Comparison of ENCODE assay signal across 7 mouse cellular contexts in the genomic region with DNA sequence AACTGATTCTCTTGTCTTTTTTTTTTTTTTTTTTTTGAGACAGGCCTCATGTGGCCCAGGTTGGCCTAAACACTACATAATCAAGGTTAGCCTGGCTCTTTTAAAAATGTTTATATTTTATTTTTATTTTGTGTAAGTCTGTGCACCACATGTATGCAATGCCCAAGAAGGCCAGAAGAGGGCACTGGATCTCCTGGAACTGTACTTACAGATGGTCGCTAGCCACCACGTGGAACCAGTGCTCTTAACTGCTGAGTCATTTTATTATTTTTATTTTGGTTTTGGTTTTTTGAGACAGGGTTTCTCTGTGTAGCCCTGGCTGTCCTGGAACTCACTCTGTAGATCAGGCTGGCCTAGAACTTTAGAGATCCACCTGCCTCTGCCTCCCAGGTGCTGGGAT. TPM values are rescaled to one million over a fixed set of nuclear protein-coding genes. Genes with fewer than 3 reads are reported as not detected.
DNase-seq lines count a peak whose midpoint lies in the region.

No protein-coding gene starts in this region.

- peak; percentile 66 for DNase-seq in kidney, adult 18-20 months
- DNase-seq in kidney, postnatal 14 days = no peak
- peak; percentile 37 to 61 for DNase-seq in CD8-positive naive resting alpha-beta T cell, adult 2 months (ENCODE audit: low read depth in 2 of 2, low spot score in 2 of 2)
- DNase-seq in WW6 (ENCODE audit: low read depth, low spot score) = peak; percentile 61
- DNase-seq in kidney, postnatal 4 days = peak; percentile 75 to 79
- DNase-seq in spleen, postnatal 4 days (ENCODE audit: low spot score in 2 of 2) = peak; percentile 72 to 87
- DNase-seq in left cerebral cortex, adult 8-10 months (ENCODE audit: low spot score in 2 of 2) = no peak

RNA-seq across cellular contexts. Expression of gene Zfp710, which starts 13.1 kb away (rescaled TPM):
- 10 to 100 TPM; 20.9 to 22.8 (median 21.8) TPM for total RNA-seq in left cerebral cortex, adult 8-10 months (2022)

Comparison
In these comparisons a context has a peak if more than half of its experiments do, and no peak if none do; other contexts are left out.
1. DNase-seq: peak in kidney, adult 18-20 months (single experiment), CD8-positive naive resting alpha-beta T cell, adult 2 months (2 of 2), WW6 (single experiment), kidney, postnatal 4 days (2 of 2) and spleen, postnatal 4 days (2 of 2); none in kidney, postnatal 14 days (single experiment) and left cerebral cortex, adult 8-10 months (0 of 2).